Mouse (Mus musculus) thymus, postnatal 10 days (tissue): ENCODE measurements around the gene Pten.
"Not testable (repeated sequence)": the region's sequence is repeated elsewhere in the genome, so short reads cannot be mapped to it uniquely, and the experiment has no call there.

Source experiments
- DNase-seq, 2 experiments: peaks; one replicate each; pipeline ENCODE4 v3.0.0; 2021; ENCODE audit warnings: low spot score in 2 of 2

The Pten gene

GRCm38 (mm10) chr19:32808690-32809089 is 51.4 kb downstream of the Pten start:
- DNase-seq: no peak

GRCm38 (mm10) chr19:32809117-32809516 is 51.8 kb downstream of the Pten start:
- DNase-seq: no peak

- no peak for DNase-seq
Observed at GRCm38 (mm10) chr19:32818759-32819158, 61.5 kb downstream of the Pten start.

- not testable (repeated sequence) for DNase-seq
Observed at GRCm38 (mm10) chr19:32822959-32823358, 65.7 kb downstream of the Pten start.

- peak; percentile 16 to 31 for DNase-seq
Observed at GRCm38 (mm10) chr19:32826616-32827015, 69.3 kb downstream of the Pten start.

GRCm38 (mm10) chr19:32829871-32830270 is 72.6 kb downstream of the Pten start:
- no peak for DNase-seq

GRCm38 (mm10) chr19:32831286-32831685 is 74.0 kb downstream of the Pten start:
- DNase-seq: no peak

GRCm38 (mm10) chr19:32840491-32840890 is 83.2 kb downstream of the Pten start:
- no peak for DNase-seq

- no peak for DNase-seq
Observed at GRCm38 (mm10) chr19:32844486-32844885, 87.2 kb downstream of the Pten start.

GRCm38 (mm10) chr19:32848041-32848440 is 90.7 kb downstream of the Pten start:
- DNase-seq: no peak

GRCm38 (mm10) chr19:32852306-32852705 is 95.0 kb downstream of the Pten start:
- no peak for DNase-seq

- DNase-seq: no peak
Observed at GRCm38 (mm10) chr19:32861675-32862575, 104.6 kb downstream of the Pten start.

GRCm38 (mm10) chr19:32866765-32867164 is 109.5 kb downstream of the Pten start:
- no peak for DNase-seq

- DNase-seq: no peak
Observed at GRCm38 (mm10) chr19:32867181-32867897, 110.0 kb downstream of the Pten start.

- DNase-seq: no peak
Observed at GRCm38 (mm10) chr19:32868560-32868959, 111.3 kb downstream of the Pten start.

- peak in 1 of 2 experiments; percentile 12 for DNase-seq
Observed at GRCm38 (mm10) chr19:32869053-32869680, 111.9 kb downstream of the Pten start.

- no peak for DNase-seq
Observed at GRCm38 (mm10) chr19:32873904-32874637, 116.8 kb downstream of the Pten start.
